Mouse (Mus musculus): ENCODE measurements at regions not wholly inside any gene's neighbourhood (a gene's known extent, or its start where the extent isn't known, plus 50 kb on each side); places are given as distances from the start of the nearest gene placed in this dataset.

DNA sequence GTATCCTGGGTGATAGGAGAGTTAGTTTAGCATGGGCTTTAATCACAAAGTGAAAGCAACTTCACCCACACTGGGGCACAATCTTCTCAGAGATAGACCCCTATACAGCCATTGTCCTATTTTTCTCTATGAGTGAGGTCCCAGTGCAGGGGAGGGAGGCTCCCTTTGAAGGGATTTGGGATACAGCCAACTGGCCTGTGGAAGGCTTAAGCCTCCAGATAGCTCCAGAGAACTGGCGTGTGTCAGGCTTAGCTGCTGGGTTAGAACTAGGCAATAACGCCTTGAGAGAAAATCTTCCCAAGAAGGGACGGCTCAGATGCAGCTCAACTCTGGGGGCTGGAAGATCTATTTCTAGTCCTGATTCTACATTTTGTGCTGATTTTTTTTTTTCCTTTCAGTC is 397.4 kb upstream of the Zdhhc25 start:
- peak; percentile 27 to 35 for DNase-seq (ENCODE audit: low spot score in 2 of 2)

DNA sequence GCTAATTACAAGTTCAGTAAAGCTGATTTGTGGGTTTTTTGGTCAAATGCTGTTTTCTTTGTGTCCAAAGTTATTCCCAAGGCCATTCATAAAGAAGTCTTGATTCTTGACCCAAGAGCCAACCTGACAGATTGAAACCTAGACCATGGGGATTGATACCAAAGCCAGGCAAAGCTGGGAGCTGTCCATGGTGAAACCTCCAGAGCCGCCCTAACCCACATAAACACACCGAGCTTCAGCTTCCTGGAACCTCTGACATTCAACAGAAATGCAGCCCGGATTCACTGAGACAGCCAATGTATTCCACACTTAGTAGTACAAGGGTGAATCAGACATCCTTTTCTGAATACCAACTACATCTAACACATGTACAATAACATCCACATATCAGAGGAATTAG is 386.7 kb upstream of the Zdhhc25 start:
- DNase-seq (ENCODE audit: low spot score in 2 of 2), result no peak

DNA sequence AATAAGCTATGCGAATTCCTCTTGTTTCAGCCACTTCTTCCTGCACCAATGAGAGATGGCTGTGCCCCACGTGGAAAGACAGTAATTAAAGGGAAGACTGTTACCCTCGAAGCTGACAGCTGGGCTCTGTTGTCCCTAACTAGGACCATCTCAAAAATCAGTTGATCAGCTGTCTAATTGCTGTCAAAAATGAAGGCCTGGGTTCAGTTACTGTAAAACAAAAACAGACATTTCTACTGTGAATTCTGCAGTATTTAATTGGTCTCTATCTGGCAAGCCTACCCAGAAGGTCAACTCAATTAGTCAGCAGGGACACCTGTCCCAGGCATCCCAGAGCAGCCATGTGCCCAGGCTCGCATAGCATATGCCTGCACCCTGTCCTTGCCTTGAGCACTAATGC is 385.8 kb upstream of the Zdhhc25 start:
- no peak for DNase-seq (ENCODE audit: low spot score in 2 of 2)

DNA sequence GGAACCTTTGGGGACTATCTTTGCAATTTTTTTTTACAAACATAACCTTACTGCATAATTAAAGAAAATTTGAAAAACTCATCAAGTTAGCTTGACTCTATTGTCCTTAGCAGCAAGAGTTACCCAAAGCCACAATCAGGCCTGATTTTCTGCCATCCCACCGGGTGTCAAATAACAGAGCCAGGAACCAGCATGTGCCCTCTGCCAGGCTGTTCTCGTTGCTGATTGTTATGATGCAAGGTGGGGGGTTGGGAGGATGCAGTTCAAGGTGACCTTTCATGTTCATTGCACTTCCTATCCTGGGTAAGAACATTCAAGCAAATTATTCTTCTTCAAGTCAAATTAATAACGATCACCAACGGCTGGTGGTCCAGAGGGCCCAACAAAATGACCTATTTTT is 370.6 kb upstream of the Zdhhc25 start:
- no peak for DNase-seq (ENCODE audit: low spot score in 2 of 2)

DNA sequence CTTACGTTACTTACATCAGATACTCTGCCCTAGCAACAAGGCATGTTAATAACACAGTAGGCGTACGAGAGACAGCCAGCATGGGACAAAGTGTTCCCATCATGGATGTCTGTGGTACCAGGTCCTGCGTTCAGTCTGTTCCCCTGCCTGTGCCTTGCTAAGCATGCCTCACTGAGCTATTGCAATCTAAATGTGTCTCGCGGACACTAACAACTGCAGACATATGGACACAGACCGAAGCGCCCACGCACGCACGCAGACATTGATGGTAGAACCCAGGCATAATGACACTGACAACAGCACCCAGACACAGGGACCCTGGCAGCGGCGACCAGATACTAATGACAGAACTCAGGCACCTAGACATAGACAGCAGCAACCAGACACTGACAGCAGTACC is 355.5 kb upstream of the Zdhhc25 start:
- peak; percentile 26 to 47 for DNase-seq (ENCODE audit: low spot score in 2 of 2)

DNA sequence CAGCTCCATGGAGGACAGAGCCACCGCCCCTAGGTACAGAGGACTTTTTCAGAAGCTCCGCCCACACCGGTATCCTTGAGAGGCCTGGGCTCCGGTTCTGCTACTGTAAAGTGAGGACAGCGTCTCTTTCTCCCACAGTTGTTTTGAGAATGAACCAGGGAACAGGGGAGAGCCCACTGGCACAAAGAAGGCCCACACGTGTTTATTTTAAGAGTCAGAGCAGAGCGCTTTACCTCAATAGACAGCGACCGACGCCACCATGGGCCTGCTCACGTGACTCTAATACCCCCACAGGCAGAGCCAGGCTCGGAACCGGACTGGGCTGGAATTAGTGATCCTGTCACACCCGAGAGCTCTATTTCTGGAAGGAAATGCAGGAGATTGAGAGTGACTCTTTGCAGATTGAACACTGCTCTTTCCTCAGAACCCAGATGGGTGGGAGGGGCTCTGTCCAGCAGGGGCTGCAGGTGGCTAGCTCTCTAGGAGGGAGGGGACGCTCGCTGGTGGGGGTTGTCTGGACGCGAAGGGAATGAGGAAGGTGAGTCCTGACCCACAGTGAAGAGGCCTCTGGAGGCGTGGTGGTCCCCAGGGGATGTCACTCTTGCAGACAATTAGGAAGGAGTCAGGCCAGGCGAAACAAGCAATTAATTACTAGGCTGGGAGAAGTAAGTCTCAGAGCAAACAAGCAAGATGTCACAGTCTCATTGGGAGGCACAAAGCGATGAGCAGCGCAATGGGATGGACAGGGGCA is 354.4 kb upstream of the Zdhhc25 start:
- peak in 1 of 2 experiments; percentile 30 for DNase-seq (ENCODE audit: low spot score in 2 of 2)

DNA sequence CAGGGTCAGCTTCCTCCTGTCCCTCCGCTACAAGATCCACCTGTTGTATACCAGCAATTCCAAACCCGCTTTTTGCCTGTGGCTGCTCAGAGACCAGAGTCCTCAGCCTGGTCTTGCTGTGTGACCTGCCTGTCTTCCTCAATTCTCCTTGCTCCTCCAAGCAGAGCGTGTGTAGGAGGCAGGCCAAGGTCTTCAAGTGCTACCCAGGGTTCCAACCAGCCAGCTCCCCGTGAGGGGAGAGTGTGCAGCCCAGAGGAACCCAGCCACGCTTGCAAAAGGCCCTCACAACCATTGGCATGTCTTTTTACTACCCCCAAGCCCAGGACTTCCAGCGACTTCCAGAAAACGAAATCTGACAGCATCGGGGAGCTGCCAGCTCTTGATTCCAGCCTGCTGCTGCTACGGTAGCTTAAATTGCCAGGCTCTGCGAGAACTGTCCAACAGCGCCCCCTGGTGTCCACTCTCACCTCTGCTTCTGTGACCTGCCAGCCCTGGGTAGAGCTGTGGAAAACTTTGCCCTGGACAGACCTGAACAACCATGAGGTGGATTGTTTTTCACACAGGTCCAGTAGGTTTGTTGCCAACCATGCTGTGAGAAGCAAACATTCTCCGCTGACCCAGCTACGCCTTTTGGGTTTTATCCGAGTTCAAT is 352.0 kb upstream of the Zdhhc25 start:
- DNase-seq (ENCODE audit: low spot score in 2 of 2), result peak; percentile 91 to 94

DNA sequence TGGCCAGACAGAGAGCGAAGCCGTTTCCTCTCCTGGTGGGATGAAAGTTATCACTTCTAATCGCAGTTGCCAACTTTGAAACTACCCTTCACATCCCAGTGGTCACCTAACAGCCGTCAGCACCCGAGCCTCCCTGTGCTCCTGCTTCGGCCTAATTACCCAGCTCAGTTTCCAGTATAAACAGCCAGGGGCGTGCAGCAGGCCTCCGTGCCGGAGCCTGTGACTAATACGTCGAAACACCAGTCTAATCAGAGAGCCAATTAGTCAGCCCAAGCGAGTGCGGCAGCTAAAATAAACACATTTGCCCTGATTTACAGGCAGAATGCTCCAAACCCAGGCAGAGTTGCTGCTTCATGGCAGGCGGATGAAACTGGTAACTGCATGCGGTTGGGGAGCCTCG is 312.1 kb upstream of the Zdhhc25 start:
- no peak for DNase-seq (ENCODE audit: low spot score in 2 of 2)

DNA sequence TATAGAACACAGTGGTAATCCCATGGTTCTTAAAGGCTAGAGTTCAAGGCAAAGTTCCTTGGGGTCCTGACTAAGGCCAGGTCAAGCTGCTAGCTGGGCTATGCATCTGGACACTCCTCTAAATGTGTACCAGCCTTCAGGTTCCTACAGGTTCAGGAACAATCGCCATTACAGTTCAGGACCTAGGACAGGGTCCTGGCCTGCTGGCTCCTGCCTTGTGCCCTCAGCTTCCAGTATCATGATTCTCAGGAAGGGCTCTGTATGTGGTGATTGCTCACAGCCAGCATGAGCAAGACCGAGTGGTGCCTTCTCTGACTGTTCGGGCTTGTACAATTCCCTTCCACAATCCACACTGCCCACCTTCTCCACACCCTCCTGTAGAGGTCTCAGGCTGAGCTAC is 311.4 kb upstream of the Zdhhc25 start:
- no peak for DNase-seq (ENCODE audit: low spot score in 2 of 2)

DNA sequence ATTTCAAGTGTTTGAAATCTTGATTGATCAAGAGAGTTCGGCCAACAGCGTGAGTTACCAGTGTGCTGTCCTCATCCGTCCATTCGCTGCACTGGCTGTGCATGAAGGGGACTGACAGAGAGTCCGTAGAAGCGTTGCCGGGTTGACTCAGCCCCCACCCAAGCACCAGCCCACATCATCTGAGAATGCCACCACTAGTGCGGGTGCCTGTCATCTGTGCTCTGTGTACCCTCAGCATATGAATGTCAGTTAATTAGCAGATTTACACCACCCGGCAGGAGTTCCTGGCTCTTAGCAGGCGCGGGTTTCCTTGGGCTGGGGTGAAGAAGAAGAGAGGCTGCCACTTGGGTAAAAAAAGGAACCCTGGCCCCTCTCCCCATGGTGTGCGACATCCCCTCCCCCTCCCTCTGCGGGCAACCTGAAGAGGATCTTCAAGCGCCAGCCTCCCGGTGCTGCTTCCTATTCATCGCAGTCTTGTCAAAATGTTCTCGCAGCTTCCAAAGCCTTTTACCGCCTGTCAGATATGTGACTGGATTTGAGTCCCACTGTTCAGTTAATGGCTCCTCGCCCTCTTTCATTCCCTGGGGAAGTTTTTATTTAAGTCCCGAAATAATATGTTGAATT is 309.2 kb upstream of the Zdhhc25 start:
- DNase-seq (ENCODE audit: low spot score in 2 of 2), result peak; percentile 33 to 37

DNA sequence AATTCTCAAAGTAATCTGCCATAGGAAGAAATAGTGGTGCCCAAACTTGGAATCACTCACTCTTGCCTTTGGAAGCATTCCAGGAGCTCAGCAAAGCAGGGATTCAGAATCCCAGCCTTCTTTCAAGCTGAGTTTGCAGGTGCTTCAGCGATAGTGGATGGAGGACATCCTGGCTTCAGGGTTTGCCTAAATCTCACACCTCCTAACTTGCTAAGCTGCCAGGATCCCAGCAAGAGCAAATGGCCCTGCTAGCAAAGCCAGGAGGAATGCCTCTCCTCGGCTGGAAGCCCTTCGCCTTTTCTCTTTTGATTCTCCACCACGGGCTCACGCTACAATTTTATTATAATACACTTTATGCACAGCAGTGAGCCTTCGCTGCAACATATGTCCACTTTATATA is 301.0 kb upstream of the Zdhhc25 start:
- no peak for DNase-seq (ENCODE audit: low spot score in 2 of 2)

DNA sequence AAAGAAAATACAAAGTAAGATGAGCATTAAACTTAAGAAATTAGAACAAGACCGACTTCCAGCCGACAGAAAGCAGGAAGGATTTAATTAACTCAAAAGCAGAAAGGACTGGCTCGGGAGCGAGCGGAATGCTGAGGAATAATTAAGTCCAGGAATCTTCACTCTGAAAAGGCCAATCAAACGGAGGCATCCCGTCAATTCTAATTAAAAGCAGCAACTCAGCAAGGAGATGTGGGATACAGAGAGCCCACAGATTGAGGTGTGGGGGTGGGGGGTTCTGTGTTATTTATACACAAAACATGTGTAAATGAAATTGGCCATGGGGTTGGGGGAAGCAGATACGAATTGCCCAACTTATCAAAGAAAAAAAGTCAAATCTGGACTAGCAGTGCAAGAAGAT is 288.9 kb upstream of the Zdhhc25 start:
- no peak for DNase-seq (ENCODE audit: low spot score in 2 of 2)

DNA sequence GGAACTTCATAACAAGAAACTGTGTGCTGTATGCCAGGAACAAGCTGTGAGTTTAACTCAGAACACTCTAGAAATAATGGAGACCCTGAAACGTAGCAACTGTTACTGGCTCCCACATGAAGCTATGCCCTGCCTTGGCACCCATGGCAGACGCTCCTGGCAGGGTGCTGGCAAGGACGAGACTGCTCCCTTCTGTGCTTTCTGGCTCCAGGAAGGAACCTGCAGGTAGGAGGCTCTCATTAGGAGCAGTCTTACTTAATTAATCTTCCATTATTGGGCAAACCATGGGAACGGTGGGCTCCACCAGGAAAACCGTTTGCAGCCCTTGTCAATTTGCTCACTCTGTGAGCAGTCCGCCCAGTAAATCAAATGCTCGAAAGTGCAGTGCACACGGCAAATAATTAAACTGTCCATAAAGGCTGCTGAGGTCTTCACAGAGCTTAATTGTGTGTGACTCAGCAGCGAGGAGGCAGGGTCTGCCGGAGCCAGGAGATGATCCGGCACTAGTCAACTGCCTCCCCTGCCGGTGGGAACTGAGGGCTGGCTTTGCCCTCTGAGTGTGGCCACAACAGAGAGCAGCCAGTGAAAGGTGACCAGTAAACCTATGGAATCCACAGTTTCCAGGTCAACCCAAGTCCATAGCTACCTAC is 285.2 kb upstream of the Zdhhc25 start:
- DNase-seq (ENCODE audit: low spot score in 2 of 2), result peak; percentile 37 to 40

DNA sequence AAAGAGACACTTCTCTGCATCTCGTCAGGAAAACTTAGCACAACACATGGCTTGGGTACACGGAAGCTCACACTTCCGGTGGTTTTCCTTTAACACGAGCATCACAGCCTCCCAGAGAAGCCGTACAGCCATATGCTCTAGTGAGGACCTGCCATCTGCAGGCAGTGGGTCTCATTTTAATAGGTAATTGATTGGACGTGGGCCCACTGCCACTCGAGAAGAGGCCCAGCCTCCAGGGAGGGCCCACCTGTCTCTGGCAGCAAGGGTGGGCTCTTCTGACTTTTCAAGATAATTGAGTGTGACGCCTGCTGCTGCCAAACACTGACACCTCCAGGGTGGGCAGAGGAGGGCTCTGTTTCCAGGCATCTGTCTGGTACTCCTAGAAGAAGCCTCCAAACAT is 282.1 kb upstream of the Zdhhc25 start:
- no peak for DNase-seq (ENCODE audit: low spot score in 2 of 2)

DNA sequence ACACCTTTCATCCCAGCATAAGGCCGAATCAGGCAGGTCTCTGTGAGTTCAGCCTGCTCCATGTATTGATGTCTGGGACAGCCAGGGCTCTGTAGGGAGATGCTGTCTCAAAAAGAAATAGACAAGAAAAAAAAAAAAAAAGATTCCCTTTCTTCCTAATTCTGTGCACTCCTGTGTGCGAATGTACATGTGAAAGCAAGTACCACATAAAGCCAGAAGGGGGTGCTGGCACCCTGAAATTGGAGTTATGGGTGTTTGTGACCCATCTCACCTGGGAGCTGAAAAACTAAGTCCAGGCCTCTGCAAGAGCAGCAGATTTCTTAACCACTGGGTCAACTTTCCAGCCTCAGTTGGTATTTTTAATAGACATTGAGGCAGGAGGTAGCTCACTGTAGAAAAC is 280.6 kb upstream of the Zdhhc25 start:
- DNase-seq (ENCODE audit: low spot score in 2 of 2), result no peak

DNA sequence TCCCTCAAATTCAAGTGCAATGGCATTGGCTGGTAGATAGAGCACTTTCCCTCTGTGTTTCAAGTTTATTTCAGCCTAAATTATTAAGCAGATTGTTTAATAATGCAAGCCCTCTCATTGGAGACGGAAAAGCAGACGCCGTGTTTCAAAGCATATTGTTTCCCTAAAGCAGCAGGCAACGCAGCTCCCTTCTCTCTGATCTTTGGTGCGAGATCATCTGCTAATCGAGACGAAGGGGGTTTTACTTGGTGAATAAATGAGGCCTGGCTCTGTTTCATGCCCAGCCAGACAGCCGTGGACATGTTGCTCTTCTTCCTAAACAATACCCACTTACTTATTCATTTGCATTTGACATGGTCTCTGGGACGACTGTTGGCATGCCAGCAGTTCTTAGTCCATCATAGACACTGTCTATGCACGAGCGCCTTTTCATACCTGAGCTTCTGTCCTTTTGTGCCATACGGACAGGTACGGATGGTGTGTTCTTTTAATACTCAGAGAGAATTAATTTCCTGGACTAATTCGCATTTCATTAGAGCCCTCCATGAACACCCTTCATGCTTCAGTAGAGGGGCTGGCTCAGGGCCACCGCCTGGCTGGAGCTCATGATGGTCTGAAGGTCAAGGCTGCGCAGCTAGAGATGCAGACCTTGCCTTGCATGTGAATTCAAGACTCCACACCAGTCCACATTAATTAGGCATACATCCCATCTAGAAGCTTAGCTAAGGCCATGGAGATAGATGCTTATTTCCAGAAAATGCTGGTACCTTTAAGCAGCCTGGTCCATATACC is 276.3 kb upstream of the Zdhhc25 start:
- DNase-seq (ENCODE audit: low spot score in 2 of 2), result no peak

DNA sequence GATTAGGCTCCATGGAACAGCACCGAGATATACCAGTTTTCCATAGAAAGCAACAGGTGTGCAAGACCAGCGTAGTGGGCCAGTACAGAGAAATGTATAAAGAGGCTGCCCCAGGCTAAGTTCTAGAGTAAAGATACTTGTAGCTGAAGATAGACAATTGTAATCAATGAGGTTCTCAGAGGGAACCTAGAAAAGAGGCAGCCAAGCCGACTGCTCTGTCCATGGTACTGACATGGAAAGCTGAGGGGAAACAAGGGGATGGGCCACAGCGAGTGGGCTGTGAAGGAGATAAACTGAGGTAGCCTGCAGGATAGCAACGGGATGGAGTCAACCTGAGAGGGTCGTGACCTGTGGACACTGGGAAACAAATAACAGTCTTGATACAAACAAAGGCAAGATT is 275.0 kb upstream of the Zdhhc25 start:
- DNase-seq (ENCODE audit: low spot score in 2 of 2), result no peak

DNA sequence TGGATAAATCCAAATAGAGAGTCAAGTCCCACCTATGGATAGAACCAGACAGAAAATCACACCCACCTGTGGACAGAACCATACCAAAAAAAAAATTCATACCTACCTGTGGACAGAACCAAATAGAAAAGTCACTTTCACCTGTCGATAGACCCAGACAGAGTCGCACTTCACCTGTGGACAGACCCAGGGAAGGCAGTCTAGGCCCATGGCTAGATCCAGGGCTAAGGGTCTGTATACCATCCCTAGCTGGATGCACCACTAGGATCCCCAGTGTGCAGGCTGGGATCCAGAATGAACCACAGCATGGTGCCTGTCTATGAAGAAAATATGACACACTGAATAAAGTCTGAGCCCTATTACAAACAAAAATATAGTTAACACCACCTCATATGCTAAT is 246.9 kb upstream of the Zdhhc25 start:
- DNase-seq (ENCODE audit: low spot score in 2 of 2), result no peak

DNA sequence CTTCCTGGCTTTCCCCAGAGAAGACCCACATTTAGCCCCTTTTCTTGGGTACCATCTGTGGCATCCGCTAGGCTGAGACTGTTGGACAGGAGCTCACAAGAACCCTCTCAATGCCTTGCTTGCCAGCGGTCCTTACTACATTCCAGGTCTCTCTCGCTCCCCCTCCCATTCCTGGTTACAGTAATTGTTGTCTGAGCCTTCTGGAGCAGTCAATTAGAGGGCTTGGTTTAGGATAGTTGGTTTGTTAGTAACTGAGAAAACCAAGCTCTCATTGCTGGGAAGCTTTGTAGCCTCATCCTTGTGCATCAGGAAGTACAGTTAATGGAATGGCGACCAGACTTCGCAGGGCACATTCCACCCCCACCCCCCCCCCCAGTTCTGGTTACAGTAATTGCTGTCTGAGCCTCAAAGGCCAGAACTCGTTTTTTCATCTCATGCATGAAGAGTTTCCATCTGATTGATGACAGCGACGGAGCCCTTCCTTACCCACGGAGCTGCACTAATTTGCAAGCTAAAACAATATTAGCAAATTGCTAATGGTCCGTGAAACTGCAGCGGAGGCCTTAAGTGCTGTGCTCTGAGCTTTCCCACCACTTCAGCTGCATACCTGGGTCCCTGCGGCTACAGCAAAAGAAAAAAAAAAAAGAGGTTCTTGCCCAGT is 239.6 kb upstream of the Zdhhc25 start:
- no peak for DNase-seq (ENCODE audit: low spot score in 2 of 2)

DNA sequence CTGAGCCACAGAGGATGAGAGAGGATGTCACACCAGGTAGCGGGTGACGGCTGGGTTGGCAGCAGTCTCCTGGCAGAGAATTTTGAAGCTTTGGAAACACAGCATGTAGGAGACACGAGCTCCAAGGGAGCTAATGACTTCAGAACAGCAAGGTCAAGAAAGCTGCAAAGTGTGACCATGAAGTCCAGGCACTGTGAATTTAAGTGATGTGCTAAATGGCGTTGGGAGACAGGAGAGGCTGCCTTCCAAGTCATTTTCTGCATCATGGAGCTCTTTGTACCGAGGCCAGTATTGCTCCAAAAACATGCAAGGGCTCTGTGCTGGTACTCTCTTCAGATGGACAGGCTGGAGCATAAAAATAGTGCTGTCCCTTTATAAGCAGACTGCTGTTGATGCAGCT is 238.8 kb upstream of the Zdhhc25 start:
- no peak for DNase-seq (ENCODE audit: low spot score in 2 of 2)

DNA sequence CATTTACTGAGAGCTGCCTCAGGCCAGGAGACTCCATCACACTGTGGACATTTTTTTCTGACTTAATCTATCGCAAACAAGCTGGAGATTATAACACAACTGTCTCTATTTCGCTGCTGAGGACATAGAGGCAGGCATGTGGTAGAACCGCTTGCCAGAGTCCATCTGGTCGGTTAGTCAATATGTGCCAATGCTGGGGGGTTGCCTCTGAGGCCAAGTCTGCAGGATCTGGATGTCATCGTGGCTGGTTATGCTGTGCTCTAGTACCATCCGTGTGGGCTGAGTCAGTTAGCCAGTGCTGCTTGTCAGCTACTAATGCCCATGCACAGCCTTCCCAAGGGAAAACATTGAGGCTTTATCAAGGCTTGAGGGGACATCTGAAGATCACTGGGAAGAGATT is 237.1 kb upstream of the Zdhhc25 start:
- DNase-seq (ENCODE audit: low spot score in 2 of 2), result no peak

Measured in right cerebral cortex, postnatal 10 days (tissue).